Mouse (Mus musculus) adipocyte (in vitro differentiated cells): ENCODE results near the gene Fndc3a.
A peak's percentile ranks its signal among the peaks of the same experiment; 100 is the strongest.

Source experiments
- DNase-seq: peaks from one replicate; pipeline ENCODE4 v3.0.0-alpha.2; 2016; ENCODE audit warnings: low spot score

Fndc3a gene

DNA sequence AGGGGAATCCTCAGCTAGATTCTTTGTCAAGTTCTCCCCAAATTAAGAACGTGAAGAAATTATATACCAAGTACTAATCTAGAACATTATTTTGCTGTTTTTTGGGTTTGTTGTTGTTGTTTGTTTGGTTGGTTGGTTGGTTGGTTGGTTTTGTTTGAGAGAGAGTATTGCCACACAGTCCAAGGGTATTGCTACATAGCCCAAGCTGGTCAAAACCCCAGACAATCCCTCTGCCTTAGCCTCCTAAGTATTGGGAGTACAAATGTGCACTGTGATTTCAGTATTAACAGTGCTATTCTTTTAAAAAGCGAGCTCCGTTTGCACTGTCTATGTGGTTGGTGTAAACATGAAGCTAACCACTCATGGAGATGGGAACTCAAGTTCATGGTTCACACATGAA, 37.9 kb downstream of the Fndc3a start:
- DNase-seq: peak; percentile 13

DNA sequence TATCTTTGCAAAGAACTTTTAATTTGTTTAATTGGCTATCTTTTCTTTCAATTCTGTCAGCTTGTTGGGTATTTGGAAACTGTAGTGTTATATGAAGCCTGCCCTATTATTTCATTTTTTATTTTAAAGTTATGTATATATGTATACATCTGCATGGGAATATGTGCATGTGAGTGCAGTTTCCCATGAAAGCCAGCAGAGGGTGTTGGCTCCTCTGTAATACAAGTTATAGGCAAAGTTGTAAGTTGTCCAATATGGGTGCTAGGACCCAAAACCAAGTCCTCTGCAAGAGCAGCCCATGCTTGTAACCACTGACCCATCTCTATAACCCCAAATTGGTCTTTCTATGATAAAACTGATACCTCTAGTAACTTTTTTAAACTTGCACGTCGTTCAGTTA, 38.8 kb downstream of the Fndc3a start:
- DNase-seq: no peak

DNA sequence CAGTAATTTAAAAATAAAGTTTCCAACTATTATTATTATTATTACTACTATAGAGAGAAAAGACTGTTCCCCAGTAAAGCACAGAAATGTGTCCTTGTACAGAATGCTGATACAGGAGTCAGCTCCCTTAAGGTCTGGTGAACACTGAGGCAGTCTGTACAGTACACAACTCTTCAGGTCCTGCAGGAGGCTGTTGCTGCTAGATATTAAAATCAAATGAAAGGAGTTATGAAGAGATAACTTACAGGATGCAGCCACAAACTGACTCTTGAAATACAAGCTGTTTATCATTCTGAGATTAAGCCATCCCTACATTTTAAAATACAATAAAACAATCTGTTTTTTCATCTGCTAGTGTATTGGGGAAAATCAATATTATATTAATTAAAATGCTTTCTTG, 60.5 kb downstream of the Fndc3a start:
- no peak for DNase-seq

DNA sequence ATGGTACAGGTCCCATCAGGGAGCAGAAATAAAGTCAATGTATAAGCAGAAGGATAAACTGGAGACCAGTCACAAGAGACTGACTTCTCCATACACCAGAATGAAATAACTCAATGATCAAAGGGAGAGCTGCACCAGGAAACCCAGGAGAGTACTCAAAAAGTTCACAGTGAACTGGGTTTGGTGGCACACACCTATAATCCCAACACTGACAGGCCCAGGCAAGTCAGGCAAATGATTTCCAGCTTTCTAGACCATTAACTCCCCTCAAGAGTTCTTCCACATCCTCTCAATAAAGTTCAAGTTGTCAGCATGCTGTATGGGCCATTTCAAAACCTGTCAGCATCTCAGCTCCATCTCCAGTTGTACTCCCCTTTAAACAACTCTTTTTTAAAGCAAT, 64.3 kb downstream of the Fndc3a start:
- no peak for DNase-seq

DNA sequence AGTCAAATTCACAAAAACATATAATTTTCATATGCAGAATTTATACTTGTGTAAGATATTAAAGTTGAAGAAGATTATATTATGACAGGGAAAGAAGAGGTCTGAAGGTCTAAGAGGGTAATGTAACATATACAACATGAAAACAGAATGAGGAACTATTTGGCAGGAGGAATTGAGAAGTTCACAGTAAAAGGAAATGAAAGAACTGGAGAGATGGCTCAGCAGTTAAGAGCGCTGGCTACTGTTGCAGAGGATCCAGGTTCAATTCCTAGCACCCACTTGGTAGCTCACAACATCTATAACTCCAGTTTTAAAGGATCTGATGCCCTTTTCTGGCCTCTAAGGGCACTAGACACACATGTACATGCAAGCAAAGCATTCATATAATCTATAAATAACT, 65.2 kb downstream of the Fndc3a start:
- no peak for DNase-seq

DNA sequence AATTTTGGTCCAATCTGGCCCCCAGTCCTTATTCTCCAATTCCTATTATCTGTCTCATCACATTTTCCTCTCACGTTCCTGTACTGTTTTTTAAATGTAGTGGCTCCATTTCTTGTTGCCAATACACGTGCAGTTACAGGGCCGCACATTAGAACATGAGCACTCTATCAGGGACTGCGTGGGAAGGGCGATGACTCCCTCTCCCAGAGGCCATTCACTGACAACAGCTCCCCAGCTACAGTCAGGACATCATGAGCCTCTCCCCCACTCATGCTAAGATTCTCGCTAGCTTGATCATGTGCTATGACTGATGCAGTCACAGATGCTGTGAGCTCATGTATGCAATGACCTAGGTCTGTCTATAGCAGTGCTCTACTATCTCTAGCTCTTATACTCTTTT, 71.3 kb downstream of the Fndc3a start:
- no peak for DNase-seq

DNA sequence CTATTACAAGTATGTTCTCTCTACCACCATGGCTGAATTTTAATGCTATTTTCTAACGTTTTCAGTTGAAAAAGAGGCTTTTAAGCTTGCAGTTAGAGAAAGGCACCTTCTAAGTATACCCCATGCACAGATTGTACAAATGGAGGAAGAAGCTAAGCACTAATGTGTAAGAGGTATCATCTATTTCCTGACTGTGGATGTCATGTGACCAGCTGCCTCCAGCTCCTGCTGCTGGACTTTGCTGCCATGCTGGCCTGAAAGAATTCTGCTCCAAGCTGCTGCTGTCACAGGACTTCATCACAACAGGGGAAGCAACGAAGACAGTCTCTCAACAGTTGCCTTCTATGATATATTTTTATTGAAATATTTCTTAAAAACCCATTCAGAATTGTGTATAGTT, 76.2 kb downstream of the Fndc3a start:
- DNase-seq: no peak

DNA sequence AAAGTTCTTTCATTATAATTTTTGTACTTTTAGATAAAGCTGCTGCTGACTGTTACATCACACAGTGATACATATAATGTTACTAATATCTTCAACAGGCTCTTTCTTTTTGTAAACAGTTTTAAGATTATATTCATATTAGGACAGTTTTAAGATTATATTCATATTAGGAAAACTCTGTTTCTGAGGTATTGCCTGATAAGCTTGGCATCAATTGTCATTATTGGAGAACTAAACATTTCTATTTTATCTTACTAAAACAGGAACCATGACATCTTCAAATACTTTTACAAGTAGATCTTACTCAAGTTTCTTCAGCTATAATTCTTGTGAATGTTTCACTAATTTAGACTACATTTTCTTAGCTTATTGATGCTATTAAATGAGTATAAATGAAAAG, 84.4 kb downstream of the Fndc3a start:
- DNase-seq: no peak

DNA sequence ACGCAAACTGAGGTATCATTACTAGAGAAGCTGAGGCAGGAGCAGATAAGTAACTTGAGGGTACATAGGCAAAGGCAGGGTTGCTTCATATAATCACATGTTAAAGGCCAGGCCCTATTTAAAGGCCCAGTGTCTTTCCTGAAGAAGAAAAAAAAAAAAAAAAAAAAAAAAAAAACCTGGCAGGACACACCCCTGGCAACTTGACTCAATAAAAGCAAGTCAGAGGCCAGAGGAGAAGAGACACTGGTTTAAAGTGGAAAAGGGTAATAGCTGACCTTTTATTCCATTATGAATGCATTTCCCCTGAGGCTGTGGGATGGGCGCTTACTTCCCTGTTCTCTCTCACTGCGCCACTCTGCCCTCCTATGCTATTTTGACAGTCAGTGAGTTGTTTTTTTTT, 105.7 kb downstream of the Fndc3a start:
- DNase-seq: peak; percentile 78

DNA sequence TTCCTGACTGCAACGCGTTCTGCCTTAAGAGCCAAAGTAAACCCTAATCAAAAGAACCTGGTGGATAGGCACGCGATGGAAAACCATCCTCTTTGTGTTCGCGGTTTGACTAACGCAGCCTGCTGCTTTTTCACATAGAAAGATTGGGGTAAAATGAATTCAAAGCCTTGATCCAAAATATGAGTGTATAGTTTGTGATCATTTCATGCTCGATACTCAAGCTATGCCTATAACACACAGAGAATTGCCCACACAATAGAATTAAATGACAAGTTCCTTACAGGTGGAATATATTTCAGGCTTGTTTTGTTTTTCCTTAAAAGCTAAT, 106.6 kb downstream of the Fndc3a start:
- no peak for DNase-seq

DNA sequence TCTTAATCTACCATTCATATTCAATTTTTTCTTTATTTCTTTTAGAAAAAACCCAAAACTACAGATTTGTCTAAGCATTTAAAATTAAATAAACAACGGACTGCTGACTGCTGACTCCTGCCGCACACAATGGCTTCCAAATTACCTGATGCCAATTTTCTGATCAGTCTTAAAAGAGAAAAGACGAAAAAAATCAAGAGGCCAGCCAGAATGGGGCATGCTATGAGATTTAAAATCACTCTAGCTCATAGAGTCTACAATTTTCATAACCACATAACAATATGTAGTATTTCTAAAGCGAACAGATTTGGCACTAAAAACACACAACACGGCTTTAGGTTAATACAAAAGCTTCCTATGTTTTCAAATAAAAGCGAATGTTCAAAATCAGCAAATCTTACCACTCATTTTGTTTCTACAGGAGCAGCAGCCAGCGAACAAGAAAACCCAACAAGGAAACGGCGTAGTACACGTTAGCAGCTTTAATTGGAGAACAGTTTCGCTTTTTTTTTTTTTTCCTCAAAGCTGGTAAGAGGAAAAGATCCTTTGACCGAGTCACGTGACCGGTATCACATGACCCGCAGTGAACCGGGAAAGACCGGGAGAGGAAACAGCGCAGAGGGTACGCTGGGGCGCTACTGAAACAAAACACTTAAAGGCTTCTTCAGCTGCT, 107.1 kb downstream of the Fndc3a start:
- DNase-seq: peak; percentile 92

DNA sequence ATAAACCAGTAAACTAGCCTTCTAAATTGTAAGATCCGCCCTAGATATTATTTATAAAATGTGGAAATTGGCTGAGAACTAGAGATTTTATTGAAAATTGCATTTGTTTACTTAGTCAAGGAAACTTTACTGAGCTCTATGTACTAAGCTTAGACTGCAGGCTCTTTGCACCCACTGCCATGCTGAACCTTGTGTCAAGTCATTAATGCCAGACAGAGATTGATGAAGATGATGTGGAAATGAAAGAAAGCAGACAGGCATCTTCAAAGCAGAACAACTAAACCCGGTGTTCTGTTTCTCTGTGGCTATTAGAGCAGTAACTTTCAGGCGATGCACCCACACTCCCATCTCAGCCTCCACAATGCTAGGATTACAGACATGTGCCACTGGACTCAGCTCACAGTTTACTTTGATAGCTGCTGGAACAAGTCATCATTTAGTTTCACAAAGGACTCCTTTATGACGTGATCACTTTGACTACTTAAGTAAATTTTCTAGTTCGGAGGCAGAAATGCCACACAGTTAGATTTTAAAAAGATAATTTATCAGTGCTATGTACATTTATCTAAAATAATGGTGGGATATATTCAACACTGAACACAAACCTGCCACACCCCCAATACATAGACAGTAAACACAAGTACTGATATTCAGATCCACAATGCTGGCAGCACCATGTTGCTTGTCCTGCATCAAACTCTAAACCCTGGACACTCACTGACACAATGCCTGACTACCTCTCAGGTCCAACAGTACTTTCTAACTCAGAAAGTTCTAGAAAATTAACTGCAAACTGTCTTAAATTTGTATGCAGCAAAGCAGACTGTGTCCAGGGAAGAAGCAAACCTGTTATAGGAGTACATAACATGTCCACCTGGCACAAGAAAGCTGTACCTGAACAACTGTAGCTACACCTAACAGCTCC, 108.2 kb downstream of the Fndc3a start:
- DNase-seq: peak; percentile 15

DNA sequence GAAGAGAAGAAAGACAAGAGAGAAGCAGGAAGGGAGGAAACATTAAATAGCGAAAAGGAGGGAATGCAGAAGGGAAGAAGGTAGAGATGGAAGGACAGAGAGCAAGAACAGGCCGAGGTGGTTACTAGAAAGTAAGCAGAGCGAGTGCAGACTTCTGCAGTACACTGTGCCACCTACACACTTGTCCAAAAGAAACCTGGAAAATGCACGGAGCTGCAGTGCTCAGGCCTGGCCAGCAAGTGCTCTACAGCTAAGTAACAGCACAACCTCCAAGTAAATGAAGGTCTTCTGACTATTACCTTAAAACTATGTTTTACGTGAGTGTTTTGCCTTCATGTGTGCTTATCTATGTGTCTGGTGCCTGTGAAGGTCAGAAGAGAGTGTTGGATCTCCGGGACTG, 109.4 kb downstream of the Fndc3a start:
- no peak for DNase-seq

DNA sequence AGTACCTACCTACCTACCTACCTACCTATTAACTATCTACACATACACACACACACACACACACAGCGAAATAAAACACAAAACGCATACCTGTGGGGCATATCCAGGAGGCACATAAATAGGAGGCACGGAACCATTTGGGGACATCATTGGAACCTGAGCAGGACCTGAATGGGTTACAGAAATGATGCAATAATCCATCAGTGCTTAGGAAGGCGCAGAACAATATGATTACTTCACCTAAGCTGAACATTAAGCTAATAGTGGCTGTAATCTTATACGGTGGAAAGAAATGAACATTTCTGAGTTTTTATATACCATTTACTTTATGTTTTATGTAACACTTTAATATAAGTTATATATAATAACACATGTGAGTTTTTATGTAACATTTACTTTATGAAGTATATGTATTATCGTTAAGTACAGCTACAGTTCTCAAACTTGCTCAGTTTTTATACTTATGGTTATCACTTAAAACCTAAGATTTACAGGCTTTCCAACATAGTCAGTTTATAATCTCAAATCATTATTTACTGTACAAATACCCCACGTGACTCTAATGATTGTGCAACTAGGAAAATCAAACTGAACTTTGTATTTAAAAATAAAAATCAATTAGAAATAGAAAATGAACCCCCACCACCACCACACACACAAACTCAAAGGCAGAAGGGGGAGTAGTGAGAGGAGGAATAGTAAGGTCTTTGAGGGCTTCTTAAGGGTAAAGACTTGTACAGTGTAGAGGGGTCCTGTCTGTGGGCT, 110.6 kb downstream of the Fndc3a start:
- DNase-seq: no peak

DNA sequence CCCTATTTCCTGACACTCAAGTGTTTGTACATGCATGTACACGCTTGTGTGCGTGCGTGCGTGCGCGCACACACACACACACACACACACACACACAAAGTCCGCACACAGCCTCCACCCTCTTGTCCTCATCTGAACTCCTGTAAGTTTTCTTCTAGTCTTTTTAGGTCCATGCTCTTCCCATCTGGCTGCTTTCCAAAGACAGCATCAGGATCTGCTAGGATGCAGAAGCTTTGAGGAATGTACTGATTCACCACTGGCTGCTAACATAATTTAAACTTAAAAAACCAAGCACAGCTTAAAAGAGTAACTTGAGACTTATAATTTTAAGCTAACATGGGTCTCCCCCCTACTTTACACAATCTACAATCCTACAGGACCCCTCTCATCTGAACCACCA, 115.6 kb downstream of the Fndc3a start:
- DNase-seq: no peak

DNA sequence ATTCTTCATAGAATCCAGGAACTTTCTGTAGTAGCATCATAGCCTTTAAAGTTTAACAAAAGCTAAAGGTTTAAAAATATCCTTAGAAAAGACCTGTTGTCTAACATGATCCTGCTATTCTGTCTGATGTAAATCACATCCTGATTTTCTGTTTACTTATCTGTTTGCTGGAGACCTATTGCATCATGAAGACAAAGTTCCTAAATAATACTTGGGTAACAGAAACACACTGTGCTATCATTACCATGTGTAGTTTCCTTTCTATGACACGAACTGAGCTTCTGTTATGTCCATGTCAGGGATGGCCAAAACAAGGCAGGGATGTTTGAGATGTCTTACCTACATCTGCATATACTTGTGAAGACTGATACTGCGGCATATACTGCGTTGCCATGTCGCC, 120.4 kb downstream of the Fndc3a start:
- no peak for DNase-seq

DNA sequence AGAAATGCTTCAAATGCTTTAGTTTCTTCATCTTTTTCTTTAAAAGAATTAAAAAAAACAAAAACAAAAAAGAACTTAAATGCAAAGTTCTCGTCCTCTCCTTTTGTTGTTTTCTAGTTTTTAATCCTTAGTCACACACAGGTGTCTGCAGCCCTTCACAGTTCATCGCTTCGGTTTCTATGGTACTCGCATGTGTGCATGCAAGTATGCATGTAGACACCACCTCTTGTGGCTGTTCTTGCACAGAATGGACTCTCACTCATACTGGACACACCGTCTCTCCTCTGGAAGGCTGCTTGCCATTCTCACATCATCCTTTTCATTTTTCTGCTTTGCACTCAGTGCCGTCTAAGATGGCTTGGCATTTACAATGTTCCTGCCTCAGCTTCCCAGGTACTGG, 126.8 kb downstream of the Fndc3a start:
- DNase-seq: no peak

DNA sequence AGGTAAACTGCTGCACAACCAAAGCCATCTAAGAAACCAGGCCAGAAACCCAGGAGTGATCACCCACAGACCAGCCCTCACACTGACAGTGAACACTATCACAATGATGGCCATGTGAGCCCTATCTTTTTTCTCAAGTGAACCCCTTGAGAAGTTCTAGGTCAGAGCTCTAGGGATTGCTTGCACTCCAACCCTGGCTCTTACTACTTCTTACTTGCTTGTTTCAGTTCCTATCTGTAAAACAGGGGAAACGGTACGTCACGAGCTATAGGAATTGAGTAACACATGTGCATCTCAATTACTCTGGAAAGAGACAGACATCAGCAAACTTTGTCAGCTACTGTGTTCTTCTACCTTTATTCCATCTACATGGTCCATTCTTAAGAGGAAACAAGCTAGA, 128.8 kb downstream of the Fndc3a start:
- no peak for DNase-seq

DNA sequence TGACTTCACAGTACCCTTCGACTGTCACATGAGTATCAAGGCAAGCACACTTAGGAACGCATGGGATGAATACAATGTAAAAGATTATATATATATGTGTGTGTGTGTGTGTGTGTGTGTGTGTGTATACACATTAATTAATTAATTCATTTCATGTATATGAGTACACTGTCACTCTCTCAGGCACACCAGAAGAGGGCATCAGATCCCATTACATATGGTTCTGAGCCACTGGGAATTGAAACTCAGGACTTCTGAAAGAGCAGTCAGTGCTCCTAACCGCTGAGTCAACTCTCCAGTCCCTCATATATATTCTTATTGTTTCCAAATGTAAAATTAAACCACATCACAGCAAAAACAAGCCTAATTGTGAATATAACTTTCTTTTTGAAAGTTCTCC, 133.5 kb downstream of the Fndc3a start:
- DNase-seq: no peak

DNA sequence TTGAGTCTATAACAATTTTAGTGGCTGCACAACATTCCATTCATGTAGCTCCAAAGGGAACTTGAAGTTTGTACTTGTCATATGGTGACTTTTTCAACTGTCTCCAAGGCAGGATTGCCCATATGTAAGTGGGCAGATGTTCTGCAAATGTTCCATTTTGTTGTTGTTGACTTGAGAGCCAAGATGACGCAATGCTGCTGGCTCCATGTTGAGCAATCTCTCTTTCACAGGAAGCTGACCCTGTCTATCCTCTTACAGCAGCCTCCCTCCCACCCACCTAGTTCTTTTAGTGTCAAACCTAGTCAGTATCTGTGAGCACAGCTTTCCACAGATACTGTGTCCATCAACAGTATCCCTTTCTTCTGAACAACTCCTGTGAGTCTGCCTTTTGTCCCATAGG, 145.9 kb downstream of the Fndc3a start:
- DNase-seq: peak; percentile 77

DNA sequence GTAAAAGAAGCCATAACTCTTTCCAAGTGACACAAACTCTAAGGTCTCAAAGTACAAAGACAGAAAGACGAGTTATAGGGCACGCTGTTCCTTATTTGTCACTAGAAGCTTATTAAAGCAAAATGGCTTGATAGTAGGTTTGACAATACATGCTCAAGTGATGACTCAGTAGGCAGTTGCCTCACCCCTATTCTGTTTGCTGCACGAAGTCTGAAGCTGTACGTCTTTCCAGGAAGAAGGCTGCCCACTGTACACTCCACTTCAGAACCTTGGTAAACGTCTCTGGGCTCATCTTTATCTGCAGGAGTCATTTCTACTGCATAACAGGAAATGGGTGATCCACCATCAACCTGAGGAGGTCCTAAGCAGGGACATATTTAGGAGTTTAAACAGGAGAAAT, 151.0 kb downstream of the Fndc3a start:
- DNase-seq: no peak

DNA sequence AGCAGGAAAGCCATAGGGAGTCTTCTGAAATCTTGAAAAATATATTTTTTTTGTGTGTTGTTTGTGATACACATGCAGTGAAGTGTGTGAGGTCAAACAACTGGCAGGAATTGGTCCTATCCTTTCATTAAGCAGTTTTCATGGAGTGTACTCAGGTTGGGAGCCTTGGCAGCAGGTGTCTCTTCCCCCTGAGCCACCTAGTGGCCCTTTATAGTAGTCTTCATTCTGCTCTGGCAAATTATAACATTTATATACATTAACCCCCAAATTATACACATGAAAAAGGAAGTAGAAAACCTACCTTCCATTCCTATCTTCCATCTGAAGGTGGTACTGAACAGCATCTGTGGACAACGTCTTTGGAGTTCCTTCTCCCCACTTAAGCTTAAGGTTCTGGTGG, 154.0 kb downstream of the Fndc3a start:
- no peak for DNase-seq

DNA sequence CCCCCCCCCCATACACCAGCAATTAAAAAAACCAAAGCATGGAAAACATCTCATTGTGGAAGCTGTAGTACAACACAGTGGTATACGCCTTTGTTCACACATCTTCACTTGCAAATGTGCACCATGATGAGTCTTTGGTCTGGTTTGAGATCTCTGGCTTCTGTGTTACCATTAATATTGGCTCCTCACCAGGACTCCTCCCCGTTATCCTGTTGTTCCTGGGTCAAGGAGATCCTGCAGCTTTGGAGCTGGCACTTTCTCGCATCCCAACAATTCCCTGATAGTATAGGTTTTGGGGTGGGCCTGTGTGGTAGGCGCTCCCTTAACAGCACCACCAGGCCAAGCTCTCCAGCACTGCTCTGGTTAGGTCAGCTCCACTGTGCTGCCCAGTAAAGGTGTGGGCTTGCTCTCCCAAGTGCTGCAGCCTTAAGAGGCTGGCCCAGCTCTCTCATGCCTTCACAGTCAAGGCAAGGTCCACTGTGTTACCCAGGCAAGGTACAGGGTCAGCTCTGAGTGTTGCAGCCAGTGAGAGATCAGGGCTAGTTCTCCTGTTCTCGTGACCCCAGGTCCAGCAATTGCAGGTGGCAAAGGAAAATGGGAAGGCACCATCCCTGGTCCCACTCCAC, 173.3 kb downstream of the Fndc3a start:
- DNase-seq: no peak
